Mouse (Mus musculus) midbrain, postnatal 0 days (tissue): ENCODE data around the gene Gsap. TPM values are rescaled to one million over a fixed set of nuclear protein-coding genes. Genes with fewer than 3 reads are reported as not detected.
"Not testable (repeated sequence)": the region's sequence is repeated elsewhere in the genome, so short reads cannot be mapped to it uniquely, and the experiment has no call there.

Source experiments
- ATAC-seq: fragments of 200-750 bp; cut with Nextera tagmentation; 2 replicates; pipeline ENCODE4 v1.8.0; 2017; ENCODE audit warnings: moderate number of reproducible peaks, mild to moderate bottlenecking, moderate TSS enrichment, moderate library complexity; ENCODE audit not compliant: low FRiP score
- DNase-seq: peaks from one replicate; pipeline ENCODE4 v3.0.0-alpha.2; 2015; ENCODE audit warnings: low spot score
- H3K27ac ChIP-seq: fragments of 300-500 bp; sonication (generic); 2 replicates; pipeline ENCODE4 v1.5.1; 2014; ENCODE audit warnings: low read depth, mild to moderate bottlenecking, low read length, mixed read lengths
- H3K27me3 ChIP-seq: fragments of 300-500 bp; sonication (generic); 2 replicates; pipeline ENCODE4 v1.6.1; 2014; ENCODE audit warnings: low read length, control low read depth, mixed read lengths; ENCODE audit not compliant: insufficient read depth
- H3K36me3 ChIP-seq: fragments of 300-500 bp; sonication (generic); 2 replicates; pipeline ENCODE4 v1.6.1; 2014; ENCODE audit warnings: low read length, control low read depth, mixed read lengths; ENCODE audit not compliant: insufficient read depth
- H3K4me1 ChIP-seq: fragments of 300-500 bp; sonication (generic); 2 replicates; pipeline ENCODE4 v1.6.1; 2014; ENCODE audit warnings: mild to moderate bottlenecking, control low read depth, antibody characterized with exemption, low read length, mixed read lengths; ENCODE audit not compliant: insufficient read depth
- H3K4me2 ChIP-seq: fragments of 300-500 bp; sonication (generic); 2 replicates; pipeline ENCODE4 v1.6.1; 2014; ENCODE audit warnings: low read depth, mild to moderate bottlenecking, low read length, mixed read lengths; ENCODE audit not compliant: poor library complexity, severe bottlenecking
- H3K4me3 ChIP-seq: fragments of 300-500 bp; sonication (generic); 2 replicates; pipeline ENCODE4 v1.5.1; 2014; ENCODE audit warnings: low read depth, mild to moderate bottlenecking, low read length, moderate library complexity
- H3K9ac ChIP-seq: fragments of 300-500 bp; sonication (generic); replicated peaks from 2 replicates; pipeline ENCODE4 v1.6.1; 2014; ENCODE audit warnings: mild to moderate bottlenecking, low read length, moderate library complexity, mixed read lengths; ENCODE audit not compliant: poor library complexity, severe bottlenecking
- H3K9me3 ChIP-seq: fragments of 300-500 bp; sonication (generic); 2 replicates; pipeline ENCODE4 v1.6.1; 2016; ENCODE audit warnings: low read length, control low read depth
- CTCF ChIP-seq: IDR thresholded peaks from 2 replicates; pipeline ENCODE4 v1.5.1; 2016; ENCODE audit warnings: antibody characterized with exemption, mild to moderate bottlenecking
- whole genome bisulfite sequencing: fragments of 180-500 bp; shearing (Covaris S2); extraction: QIAGEN DNeasy Blood & Tissue Kit; methylation state at CpG from one replicate; pipeline ENCODE4 v1.1.7; 2014; 5-methylcytosine and 5-hydroxymethylcytosine counted together
- polyA plus RNA-seq: library from polyadenylated mRNA; unstranded; fragments of >200 nt; fragmentation: Nextera tagmentation; extraction: Ambion mirVana; gene quantifications from 2 replicates; pipeline ENCODE4 v1.2.1, GENCODE M21; 2015
- total RNA-seq: library from RNA; depleted of rRNA; stranded (reverse); fragments of >200 nt; gene quantifications from 2 replicates; pipeline ENCODE4 v1.2.3, GENCODE M21; 2014

The Gsap gene
- total and polyA plus RNA-seq, 2 experiments from 2014 or later: 5.3 to 7.2 TPM

- Histone ChIP-seq H3K9me3 (no peaks in the 10 kb centered on the region), H3K4me3 (no peak overlapping the region), H3K27ac (no peak overlapping the region), H3K4me1 (0 out of 2 replicates have a peak, but pooled peaks cover 8% of the 10 kb centered on the region), H3K9ac (no peak overlapping the region), H3K27me3 (no peaks in the 10 kb centered on the region), H3K4me2 (no peak overlapping the region), H3K36me3 (no peaks in the 10 kb centered on the region)
- WGBS: 32% methylated on average over 6 of the region's 6 CpGs
- peak; percentile 75 for DNase-seq
- TF ChIP-seq CTCF: no peak
- no peak for ATAC-seq
These were observed 14.7 kb upstream of the Gsap start for GRCm38 (mm10) chr5:21171336-21171735.

- 49% methylated on average over 3 of the region's 3 CpGs for WGBS
- TF ChIP-seq CTCF: no peak
- 0 out of 2 replicates have a peak, but pooled peaks cover 8% of the 10 kb centered on the region for H3K4me1 ChIP-seq
- ATAC-seq (no peak), DNase-seq (peak; percentile 64)
- no peaks in the 10 kb centered on the region for H3K36me3 ChIP-seq
- H3K4me2 ChIP-seq: no peak overlapping the region
- H3K4me3 ChIP-seq: no peak overlapping the region
- no peaks in the 10 kb centered on the region for H3K9me3 ChIP-seq
- no peak overlapping the region for H3K27ac ChIP-seq
- H3K9ac ChIP-seq: no peak overlapping the region
- no peaks in the 10 kb centered on the region for H3K27me3 ChIP-seq
These were observed 13.7 kb upstream of the Gsap start for GRCm38 (mm10) chr5:21172316-21172715.

GRCm38 (mm10) chr5:21175132-21176112 is 10.6 kb upstream of the Gsap start:
- no peaks in the 10 kb centered on the region for H3K27me3 ChIP-seq
- peak; percentile 62; the same call in 1 of the 2 replicates for ATAC-seq
- H3K9ac ChIP-seq: no peak overlapping the region
- H3K9me3 ChIP-seq: 0 out of 2 replicates have a peak, but pooled peaks cover 3% of the 10 kb centered on the region
- 24% methylated on average over 9 of the region's 9 CpGs for WGBS
- no peak for TF ChIP-seq CTCF
- H3K4me2 ChIP-seq: no peak overlapping the region
- H3K27ac ChIP-seq: no peak overlapping the region
- H3K4me3 ChIP-seq: no peak overlapping the region
- H3K4me1 ChIP-seq: 0 out of 2 replicates have a peak, but pooled peaks cover 8% of the 10 kb centered on the region
- H3K36me3 ChIP-seq: no peaks in the 10 kb centered on the region
- peak; percentile 68 for DNase-seq

- no peak for TF ChIP-seq CTCF
- 0 out of 2 replicates have a peak, but pooled peaks cover 3% of the 10 kb centered on the region for H3K4me1 ChIP-seq
- H3K9me3 ChIP-seq: 0 out of 2 replicates have a peak, but pooled peaks cover 3% of the 10 kb centered on the region
- H3K4me2 ChIP-seq: no peak overlapping the region
- no peaks in the 10 kb centered on the region for H3K36me3 ChIP-seq
- no peak overlapping the region for H3K9ac ChIP-seq
- no peaks in the 10 kb centered on the region for H3K27me3 ChIP-seq
- no peak overlapping the region for H3K27ac ChIP-seq
- no peak for ATAC-seq
- DNase-seq: no peak
- no peak overlapping the region for H3K4me3 ChIP-seq
These were observed 6.6 kb upstream of the Gsap start for GRCm38 (mm10) chr5:21179496-21179895.

- WGBS: 55% methylated on average over 2 of the region's 2 CpGs
These were observed 3.0 kb upstream of the Gsap start for GRCm38 (mm10) chr5:21183046-21183445.

GRCm38 (mm10) chr5:21186821-21187220 is 766 bp downstream of the Gsap start:
- Histone ChIP-seq H3K36me3 (no peaks in the 10 kb centered on the region), H3K9me3 (no peaks in the 10 kb centered on the region), H3K9ac (peak overlapping the region; percentile 56; the same call in 1 of the 2 replicates), H3K4me2 (peak overlapping the region; percentile 78), H3K4me3 (peak overlapping the region; percentile 44), H3K27me3 (no peaks in the 10 kb centered on the region), H3K27ac (no peak overlapping the region), H3K4me1 (no peaks in the 10 kb centered on the region)
- no peak for TF ChIP-seq CTCF
- no peak for ATAC-seq
- no peak for DNase-seq
- 11% methylated on average over 4 of the region's 4 CpGs for WGBS

More at GRCm38 (mm10) chr5:21183046-21183445, 3.0 kb upstream of the Gsap start:
- ATAC-seq, H3K9me3 ChIP-seq, H3K9ac ChIP-seq, H3K36me3 ChIP-seq, H3K4me1 ChIP-seq, H3K4me2 ChIP-seq, H3K27ac ChIP-seq, H3K4me3 ChIP-seq, H3K27me3 ChIP-seq, DNase-seq: not testable (repeated sequence)
